Mouse (Mus musculus) adrenal gland, postnatal 10 days (tissue): Measurements from ENCODE around the gene Aplp2. TPM values are rescaled to one million over a fixed set of nuclear protein-coding genes. Genes with fewer than 3 reads are reported as not detected.
A peak's percentile ranks its signal among the peaks of the same experiment; 100 is the strongest.

Experiments used
- DNase-seq: peaks from one replicate; pipeline ENCODE4 v3.0.0; 2021; ENCODE audit warnings: mixed read lengths
- total RNA-seq, 2 experiments: library from RNA; stranded (reverse); gene quantifications; 2 replicates each; pipeline ENCODE4 v1.2.3; 2021

Gene Aplp2
- total RNA-seq, 2 experiments from 2014 or later, result 528 to 532 TPM

DNA sequence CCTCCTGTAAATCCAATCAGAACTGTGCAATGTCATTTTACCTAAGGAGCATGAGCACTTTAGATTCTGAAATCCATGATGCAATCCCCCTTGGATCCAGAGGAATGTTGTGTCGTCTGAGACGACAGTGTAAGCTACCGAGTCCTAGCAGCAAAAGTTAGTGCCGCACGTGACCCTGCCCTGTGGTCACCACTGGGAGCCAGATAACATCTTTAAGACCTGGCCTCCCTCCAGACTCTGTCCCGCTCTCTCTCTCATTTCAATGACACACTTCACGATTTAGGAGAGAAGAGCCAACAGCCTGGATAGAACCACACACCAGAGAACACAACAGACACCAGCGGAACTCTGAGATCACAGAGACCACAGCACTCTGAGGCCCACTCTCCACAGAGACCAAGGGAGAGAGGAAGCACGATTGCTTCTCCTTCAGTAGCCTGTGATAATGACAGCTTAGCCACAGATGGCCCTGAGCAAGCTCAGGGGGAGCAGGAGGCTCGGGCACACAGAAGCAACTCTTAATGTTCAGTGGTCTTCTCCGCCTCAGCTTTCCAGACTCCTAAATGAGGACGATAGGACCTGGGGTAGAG, 83.6 kb downstream of the Aplp2 start:
- no peak for DNase-seq

DNA sequence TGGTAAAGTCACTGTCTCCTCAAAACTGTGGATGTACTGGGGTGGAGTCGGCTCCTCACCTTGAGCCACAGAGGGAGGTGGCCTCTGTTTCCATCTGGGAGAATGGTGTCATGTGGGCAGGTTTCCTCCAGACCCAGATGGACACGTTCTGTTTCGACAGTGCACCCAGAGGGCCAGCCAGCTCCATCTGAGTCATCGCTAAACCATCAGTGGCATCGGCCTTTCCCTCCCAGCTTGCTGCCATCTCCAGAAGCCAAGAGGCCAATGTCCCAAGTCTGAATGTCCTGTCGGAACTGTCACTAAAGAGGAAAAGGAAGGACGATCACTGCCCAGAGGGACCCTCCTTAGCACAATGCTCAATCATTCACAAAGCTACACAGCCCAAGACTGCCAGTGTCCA, 85.5 kb downstream of the Aplp2 start:
- no peak for DNase-seq

DNA sequence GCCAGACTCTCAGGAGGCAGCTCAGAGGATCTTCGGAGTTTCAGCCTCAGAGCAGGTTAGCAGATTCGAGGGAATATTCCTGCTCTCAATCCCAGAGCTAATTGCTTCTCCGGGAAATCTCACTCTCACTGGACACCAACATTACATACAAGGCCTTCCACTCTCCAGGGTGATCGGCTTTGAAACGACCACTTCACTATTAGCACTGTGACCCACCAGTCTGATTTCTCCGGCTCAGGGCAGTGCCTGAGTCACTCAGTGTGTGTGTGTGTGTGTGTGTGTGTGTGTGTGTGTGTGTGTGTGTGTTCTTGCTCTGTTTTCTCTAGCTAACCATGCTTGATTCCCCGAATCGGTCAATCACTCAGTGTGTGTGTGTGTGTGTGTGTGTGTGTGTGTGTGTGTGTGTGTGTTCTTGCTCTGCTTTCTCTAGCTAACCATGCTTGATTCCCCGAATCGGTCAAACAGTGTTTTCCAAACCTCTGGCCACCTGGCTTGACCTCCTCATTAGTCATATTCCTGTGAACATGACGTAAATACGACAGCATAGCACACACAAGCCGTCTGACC, 89.1 kb downstream of the Aplp2 start:
- DNase-seq, result peak; percentile 37

DNA sequence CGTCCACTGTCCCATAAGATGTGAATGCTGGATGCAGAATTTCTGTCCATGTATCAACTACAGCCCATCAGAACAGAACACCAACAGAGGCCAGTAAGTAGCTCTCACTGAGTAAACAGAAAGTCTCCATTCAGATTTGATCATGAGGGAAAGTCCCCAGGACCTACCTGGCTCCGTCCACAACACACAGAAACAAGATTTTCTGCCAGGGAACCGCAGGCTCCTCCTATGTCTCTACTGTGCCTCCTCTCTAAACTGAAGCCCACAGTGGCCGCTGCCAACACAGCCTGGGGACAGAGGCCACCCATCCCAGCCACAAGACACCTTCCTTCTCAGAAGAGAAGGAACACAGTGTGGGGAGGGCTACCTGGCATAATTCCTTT, 91.1 kb downstream of the Aplp2 start:
- no peak for DNase-seq

DNA sequence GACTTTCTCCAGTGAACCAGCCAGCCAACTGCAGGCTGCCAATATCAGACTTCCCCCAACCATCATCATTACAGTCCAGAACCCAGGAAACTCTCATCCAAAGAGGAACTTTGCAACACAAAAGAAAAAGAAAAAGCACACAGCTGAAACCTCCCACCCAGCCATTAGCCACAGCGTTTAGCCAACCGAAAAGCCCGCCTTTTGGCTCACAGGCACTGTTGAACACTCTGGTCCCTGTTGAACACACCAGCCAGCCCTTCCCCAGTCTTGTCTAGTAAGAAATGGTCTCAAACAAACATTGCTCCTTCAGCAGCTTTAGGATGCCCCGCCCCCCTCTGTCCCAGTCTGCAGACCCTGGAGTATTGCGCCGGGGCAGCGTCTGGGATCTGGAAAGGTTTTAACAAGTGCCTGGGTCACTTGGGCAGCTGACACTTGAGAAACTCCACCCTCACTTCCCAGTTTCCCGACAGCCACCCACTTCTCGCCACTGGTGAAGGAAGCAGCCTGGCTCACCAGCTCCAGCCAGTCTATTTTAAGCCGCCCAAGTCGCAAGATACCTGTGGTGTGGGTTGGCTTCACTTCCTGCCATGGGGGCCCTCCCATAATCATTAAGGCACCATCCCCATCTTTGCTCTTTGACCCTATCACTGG, 91.6 kb downstream of the Aplp2 start:
- no peak for DNase-seq

DNA sequence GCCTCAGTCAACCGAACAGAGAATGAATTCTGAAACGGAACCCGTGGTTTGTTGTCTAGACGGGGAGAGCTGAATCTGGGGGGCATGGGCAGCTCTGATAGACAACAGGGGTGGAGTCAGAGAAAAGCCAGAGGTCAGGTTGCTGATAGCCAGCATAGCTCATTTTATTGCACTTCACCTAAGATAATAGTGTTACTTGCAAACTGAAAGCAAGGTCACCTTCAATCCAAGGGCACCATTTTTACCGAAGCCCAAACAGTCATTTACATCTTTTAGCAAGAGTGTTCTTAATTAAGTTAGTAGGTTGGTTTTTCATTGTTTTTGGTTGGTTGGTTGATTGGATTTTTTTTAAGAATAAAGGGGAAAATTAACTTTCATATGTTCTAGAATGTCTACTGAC, 92.2 kb downstream of the Aplp2 start:
- no peak for DNase-seq

DNA sequence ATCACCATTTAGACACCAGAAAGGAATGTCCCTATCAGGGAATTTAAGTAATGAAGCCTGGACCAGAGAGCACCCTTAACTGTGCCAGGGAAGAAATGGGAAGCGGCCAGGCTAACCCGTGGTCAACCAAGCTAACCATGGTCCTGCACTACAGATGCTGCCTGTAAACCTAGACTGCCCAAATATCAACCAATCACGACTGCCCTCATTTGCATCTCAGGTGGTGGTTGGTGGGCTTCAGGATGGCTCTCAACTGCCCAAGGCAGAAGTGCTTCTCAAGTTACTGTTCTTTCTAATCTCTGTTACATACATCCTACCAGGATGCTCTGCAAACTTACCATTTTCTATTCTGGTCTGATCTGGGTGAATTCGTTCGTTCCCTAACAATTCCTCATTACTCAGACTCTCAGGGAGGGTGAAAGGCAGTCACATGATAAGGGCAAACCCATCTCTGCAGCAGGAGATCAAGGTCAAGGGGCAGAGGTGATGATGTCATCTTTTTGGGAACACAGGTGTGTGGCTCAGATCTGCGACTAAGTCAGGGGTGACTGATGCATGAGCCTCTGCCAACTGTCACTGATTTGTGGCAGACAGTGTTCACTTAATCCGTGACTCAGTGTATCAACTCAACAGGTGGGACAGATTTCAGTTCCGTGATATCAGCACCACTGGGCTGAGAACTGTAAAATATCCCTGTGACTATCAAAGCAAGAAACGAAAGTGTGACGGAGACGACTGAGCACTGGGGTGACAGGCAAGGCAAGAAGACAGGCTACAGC, 92.9 kb downstream of the Aplp2 start:
- DNase-seq, result no peak

DNA sequence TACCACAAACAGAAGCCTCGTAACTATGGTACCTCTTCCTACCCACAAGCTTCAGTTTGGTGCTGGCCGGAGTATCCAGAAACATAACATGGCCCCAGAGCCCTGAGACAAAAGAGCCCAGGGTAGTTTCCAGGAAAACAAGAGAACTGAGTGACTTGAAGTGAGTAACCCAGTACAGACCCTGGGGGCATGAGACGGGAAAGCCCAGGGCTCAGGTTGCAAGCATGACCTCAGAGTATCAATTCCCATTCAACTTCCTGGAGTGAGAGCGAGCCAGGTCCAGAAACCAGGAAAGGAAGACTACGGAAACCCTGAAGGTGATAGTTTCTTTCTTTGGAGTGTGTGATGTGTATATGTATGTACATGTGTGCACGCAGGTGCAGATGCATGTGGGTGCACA, 94.1 kb downstream of the Aplp2 start:
- no peak for DNase-seq

DNA sequence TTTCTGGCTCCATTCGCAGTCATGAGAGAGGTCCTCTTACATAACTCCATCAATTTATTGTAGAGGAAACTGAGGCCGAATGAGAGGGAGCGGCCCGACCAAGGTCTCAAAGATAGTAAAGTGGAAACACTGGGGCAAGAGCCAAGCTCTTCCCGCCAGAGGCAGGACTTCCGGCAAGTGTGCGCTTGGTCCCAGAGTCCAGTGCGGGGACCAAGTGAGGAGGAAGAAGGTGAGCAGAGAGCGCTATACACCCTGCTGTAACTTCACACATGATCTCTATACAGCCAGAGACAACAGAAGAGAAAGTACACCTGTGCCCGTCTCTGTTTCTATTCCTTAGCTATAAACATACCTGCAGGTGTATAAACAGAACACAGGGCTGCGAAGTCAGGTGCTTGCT, 94.5 kb downstream of the Aplp2 start:
- no peak for DNase-seq

DNA sequence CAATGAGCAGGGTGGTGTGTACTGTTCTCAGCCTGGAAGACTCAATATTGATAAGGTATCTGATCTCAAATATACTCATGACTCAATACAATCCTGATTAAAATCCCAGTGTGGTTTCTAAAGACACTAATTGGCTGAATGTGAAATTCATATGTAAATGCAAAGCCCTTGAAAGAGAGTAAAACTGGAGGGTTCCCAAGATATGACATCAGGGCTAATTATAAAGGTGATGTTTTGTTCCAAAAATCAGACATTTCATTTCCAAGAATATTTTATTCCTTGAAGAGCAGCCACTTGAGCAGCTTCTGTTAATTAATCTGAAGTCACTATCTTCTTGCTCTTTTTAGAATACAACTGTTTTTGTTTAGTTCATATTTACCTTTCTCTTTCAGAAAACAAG, 96.0 kb downstream of the Aplp2 start:
- DNase-seq, result no peak

DNA sequence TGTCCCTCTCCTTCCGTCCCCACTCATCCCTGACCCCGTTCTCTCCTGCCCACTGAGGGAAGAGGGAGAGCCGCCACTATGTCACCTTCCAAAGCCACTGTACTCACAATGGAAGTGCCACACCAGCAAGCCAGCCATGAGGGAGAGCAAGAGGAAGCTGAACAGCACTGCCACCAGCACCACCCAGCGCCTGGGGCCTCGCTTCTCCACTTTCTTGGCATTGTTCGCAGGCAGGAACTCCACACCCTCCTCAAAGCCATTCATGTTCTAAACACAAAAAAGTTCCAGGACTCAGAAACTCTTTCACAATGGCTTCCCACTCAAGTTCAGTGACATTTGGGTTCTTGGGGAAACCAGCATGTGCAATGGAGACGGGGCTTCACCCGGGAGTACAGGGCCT, 103.2 kb downstream of the Aplp2 start:
- DNase-seq, result no peak

Other genes with a start within 250 kb of the Aplp2 start
- gene Zbtb44, start 181.2 kb downstream of the Aplp2 start, total RNA-seq, result 10 to 100 TPM; 44.3 to 47.3 TPM
- gene St14, start 80.0 kb downstream of the Aplp2 start, total RNA-seq, result under 1 TPM; 0.75 to 0.82 TPM
- gene Prdm10, start 68.7 kb upstream of the Aplp2 start, total RNA-seq, result 1 to 10 TPM; 5.9 to 7.8 TPM
- 10 to 100 TPM; 19.1 to 30.3 TPM for gene Nfrkb, start 174.4 kb upstream of the Aplp2 start, total RNA-seq